ENCODE assay signal across 9 mouse cellular contexts in the genomic region with DNA sequence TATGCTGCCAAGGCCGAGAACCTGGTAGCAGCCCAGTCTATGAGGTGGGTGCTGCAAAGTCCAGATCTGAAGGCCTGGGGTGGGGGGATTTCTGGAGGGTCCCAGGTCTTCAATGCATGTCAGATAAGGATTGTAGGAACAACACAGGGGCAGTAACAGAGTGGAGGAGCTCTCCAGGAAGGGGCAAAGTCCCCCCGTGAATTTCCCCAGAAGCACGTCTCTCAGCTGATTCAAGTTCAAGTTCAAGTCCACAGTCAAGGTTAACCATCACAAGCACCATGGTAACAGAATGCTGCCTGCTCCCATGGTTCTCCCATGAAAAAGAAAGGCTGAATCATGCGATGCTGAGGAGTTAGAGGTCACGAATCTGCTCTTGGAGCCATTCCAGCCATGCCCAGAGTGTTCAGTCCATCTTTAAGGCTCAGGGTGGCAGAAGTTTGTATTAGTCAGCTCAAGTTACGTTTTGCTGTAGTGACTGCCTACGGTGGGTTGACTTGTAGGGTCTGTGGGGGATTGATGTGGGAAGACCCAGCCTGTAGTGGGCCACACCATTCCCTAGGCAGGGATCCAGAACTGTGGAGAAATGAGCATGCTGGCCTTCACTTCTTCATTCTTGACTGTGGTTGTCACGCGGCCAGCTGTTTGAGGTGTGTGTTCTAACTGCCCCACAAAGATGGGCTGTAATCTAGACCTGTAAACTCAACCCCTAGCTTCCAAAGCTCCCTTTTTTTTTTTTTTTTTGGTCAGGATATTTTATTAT. TPM values are rescaled to one million over a fixed set of nuclear protein-coding genes. Genes with fewer than 3 reads are reported as not detected.
DNase-seq lines count a peak whose midpoint lies in the region; ATAC-seq and TF ChIP-seq lines count a peak whose summit lies in the region.
"Had no signal": no experiment of that assay in that cellular context is flagged by ENCODE, and none has a peak within 500 bp of the region (broad histone marks: within the 10 kb centered on the region; RNA-seq: fewer than 3 reads in every experiment).

No protein-coding gene starts in this region.

- H3K36me3 ChIP-seq in forebrain, embryonic 14.5 days (ENCODE audit: control insufficient read depth, insufficient read depth, low read length), result no peaks in the 10 kb centered on the region
- H3K36me3 ChIP-seq in forebrain, postnatal 0 days (ENCODE audit: insufficient read depth), result no peaks in the 10 kb centered on the region
- H3K36me3 ChIP-seq in hindbrain, embryonic 13.5 days, result no peaks in the 10 kb centered on the region
- H3K36me3 ChIP-seq: liver, embryonic 12.5 days had no signal

- no peak; the same call in 1 of the 2 replicates for ATAC-seq in forebrain, embryonic 14.5 days
- no peak for ATAC-seq in forebrain, postnatal 0 days
- ATAC-seq in hindbrain, embryonic 13.5 days (ENCODE audit: low FRiP score), result peak; percentile 31; the same call in 1 of the 2 replicates

- no peak for DNase-seq in forebrain, embryonic 14.5 days (ENCODE audit: low spot score)
- no peak for DNase-seq in forebrain, postnatal 0 days
- peak; percentile 6 for DNase-seq in retina, embryonic 14.5 days (ENCODE audit: low spot score)
- DNase-seq in retina, postnatal 1 day, result no peak
- DNase-seq in urinary bladder, postnatal 14 days (ENCODE audit: low spot score), result no peak
- DNase-seq in Muller cell, postnatal 12 days (ENCODE audit: inconsistent ontology term), result no peak
- no peak for DNase-seq in B cell, adult 2 months

- no peak overlapping the region for H3K4me3 ChIP-seq in forebrain, embryonic 14.5 days (ENCODE audit: low read depth, low read length)
- no peak overlapping the region for H3K4me3 ChIP-seq in forebrain, postnatal 0 days (ENCODE audit: low read depth, low read length)
- H3K4me3 ChIP-seq in hindbrain, embryonic 13.5 days, result no peak overlapping the region
- H3K4me3 ChIP-seq: liver, embryonic 12.5 days had no signal

- no peak overlapping the region for H3K27ac ChIP-seq in forebrain, embryonic 14.5 days (ENCODE audit: low read depth, low read length)
- H3K27ac ChIP-seq in forebrain, postnatal 0 days (ENCODE audit: low read depth, low read length), result no peak overlapping the region
- H3K27ac ChIP-seq in hindbrain, embryonic 13.5 days, result no peak overlapping the region
- H3K27ac ChIP-seq: liver, embryonic 12.5 days had no signal

- no peaks in the 10 kb centered on the region for H3K9me3 ChIP-seq in forebrain, embryonic 14.5 days (replicated peaks; ENCODE audit: control insufficient read depth, low read length)
- no peaks in the 10 kb centered on the region for H3K9me3 ChIP-seq in forebrain, postnatal 0 days (ENCODE audit: low read length)
- H3K9me3 ChIP-seq in hindbrain, embryonic 13.5 days, result no peaks in the 10 kb centered on the region
- H3K9me3 ChIP-seq: liver, embryonic 12.5 days had no signal

- H3K27me3 ChIP-seq in forebrain, embryonic 14.5 days (replicated peaks; ENCODE audit: control insufficient read depth, insufficient read depth, low read length), result no peaks in the 10 kb centered on the region
- no peaks in the 10 kb centered on the region for H3K27me3 ChIP-seq in forebrain, postnatal 0 days (ENCODE audit: insufficient read depth, low read length)
- H3K27me3 ChIP-seq in hindbrain, embryonic 13.5 days, result no peaks in the 10 kb centered on the region
- H3K27me3 ChIP-seq: liver, embryonic 12.5 days had no signal

- no peak for TF ChIP-seq CTCF in forebrain, postnatal 0 days (IDR thresholded peaks at IDR 0.05; ENCODE audit: low read depth)

- H3K9ac ChIP-seq in forebrain, embryonic 14.5 days (ENCODE audit: low read length), result no peak overlapping the region
- H3K9ac ChIP-seq in forebrain, postnatal 0 days, result no peak overlapping the region
- no peak overlapping the region for H3K9ac ChIP-seq in hindbrain, embryonic 13.5 days
- H3K9ac ChIP-seq: liver, embryonic 12.5 days had no signal

- 77% methylated on average over 9 of the region's 9 CpGs for WGBS in forebrain, embryonic 14.5 days
- WGBS in forebrain, postnatal 0 days, result 69% methylated on average over 9 of the region's 9 CpGs
- 80% methylated on average over 9 of the region's 9 CpGs for WGBS in hindbrain, embryonic 13.5 days

- no peaks in the 10 kb centered on the region for H3K4me1 ChIP-seq in forebrain, embryonic 14.5 days (ENCODE audit: control insufficient read depth, insufficient read depth, low read length)
- H3K4me1 ChIP-seq in forebrain, postnatal 0 days (ENCODE audit: insufficient read depth), result no peaks in the 10 kb centered on the region
- no peaks in the 10 kb centered on the region for H3K4me1 ChIP-seq in hindbrain, embryonic 13.5 days (replicated peaks)

- H3K4me2 ChIP-seq in forebrain, embryonic 14.5 days (ENCODE audit: low read length), result 0 out of 2 replicates have a peak overlapping the region, but pooled peaks have one; percentile 6
- H3K4me2 ChIP-seq in forebrain, postnatal 0 days (ENCODE audit: low read depth), result no peak overlapping the region
- peak overlapping the region; percentile 13; the same call in 1 of the 2 replicates for H3K4me2 ChIP-seq in hindbrain, embryonic 13.5 days

RNA-seq across cellular contexts. Expression of a gene that starts 24.3 kb away (rescaled TPM):
- 3.8 and 5.3 TPM in 2 replicates for polyA plus RNA-seq in forebrain, embryonic 14.5 days (2014; fragmentation: Nextera tagmentation; extraction: Ambion mirVana)
- 7.9 and 8.4 TPM in 2 replicates for total RNA-seq in forebrain, postnatal 0 days (2014; rRNA removed)
- 4.2 TPM in 2 replicates for polyA plus RNA-seq in forebrain, postnatal 0 days (2015; fragmentation: Nextera tagmentation; extraction: Ambion mirVana)
- polyA plus RNA-seq in hindbrain, embryonic 13.5 days (2015; fragmentation: Nextera tagmentation; extraction: Ambion mirVana), result 4.7 and 6.9 TPM in 2 replicates

RNA-seq across cellular contexts. Expression of a gene that starts 55.3 kb away (rescaled TPM):
- polyA plus RNA-seq in forebrain, embryonic 14.5 days (2014; fragmentation: Nextera tagmentation; extraction: Ambion mirVana), result 0.95 and 1.2 TPM in 2 replicates
- 2.2 and 2.5 TPM in 2 replicates for total RNA-seq in forebrain, postnatal 0 days (2014; rRNA removed)
- 1.6 and 1.8 TPM in 2 replicates for polyA plus RNA-seq in forebrain, postnatal 0 days (2015; fragmentation: Nextera tagmentation; extraction: Ambion mirVana)
- 1.8 and 2.2 TPM in 2 replicates for polyA plus RNA-seq in hindbrain, embryonic 13.5 days (2015; fragmentation: Nextera tagmentation; extraction: Ambion mirVana)
